Mouse (Mus musculus): ENCODE data around the gene Grid1.

DNA sequence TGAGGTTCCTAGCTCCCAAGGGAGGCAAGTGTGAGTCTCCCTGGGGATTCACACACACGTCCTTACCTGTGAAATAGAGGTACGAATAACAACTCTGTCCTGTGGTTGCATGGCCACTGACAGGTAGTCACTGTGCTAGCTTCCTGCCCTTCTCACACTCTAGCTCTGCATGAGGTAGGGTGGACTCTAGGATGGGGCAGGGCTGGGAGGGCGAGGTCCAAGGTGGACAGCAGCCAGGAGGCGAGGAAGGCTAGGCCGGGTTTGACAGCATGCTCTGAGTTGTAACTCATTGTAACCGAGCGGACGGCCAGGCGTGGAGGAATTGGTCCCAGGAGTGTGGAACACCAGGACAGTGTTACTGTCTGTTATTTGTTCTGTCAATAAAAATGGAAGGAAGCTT lies 101.4 kb downstream of the Grid1 start:
- no peak for TF ChIP-seq CTCF (IDR thresholded peaks at IDR 0.05; ENCODE audit: extremely low read depth, insufficient read length, insufficient replicate concordance, low read depth, low read length)
- no peak for TF ChIP-seq POLR2A (IDR thresholded peaks at IDR 0.05; ENCODE audit: low read depth, low read length)
